Mouse (Mus musculus): ENCODE results near the gene Gcn1l1.

Gene Gcn1l1

GRCm38 (mm10) chr5:115666366-115667065 lies 101.5 kb downstream of the Gcn1l1 start:
- no peak for DNase-seq

- no peak for DNase-seq
These were observed 102.2 kb downstream of the Gcn1l1 start for GRCm38 (mm10) chr5:115667210-115667609.

- DNase-seq: no peak
These were observed 102.8 kb downstream of the Gcn1l1 start for GRCm38 (mm10) chr5:115667894-115668293.

- DNase-seq: no peak
These were observed 103.9 kb downstream of the Gcn1l1 start for GRCm38 (mm10) chr5:115668986-115669385.

GRCm38 (mm10) chr5:115669974-115670373 lies 104.9 kb downstream of the Gcn1l1 start:
- DNase-seq: no peak

- DNase-seq: no peak
These were observed 105.4 kb downstream of the Gcn1l1 start for GRCm38 (mm10) chr5:115670406-115670805.

GRCm38 (mm10) chr5:115671846-115672245 lies 106.8 kb downstream of the Gcn1l1 start:
- DNase-seq: no peak

Measured in kidney, postnatal 10 days (tissue).